Mouse (Mus musculus) Patski (cell line): ENCODE measurements at regions not wholly inside any gene's neighbourhood (a gene's known extent, or its start where the extent isn't known, plus 50 kb on each side); places are given as distances from the start of the nearest gene placed in this dataset.

Experiments
- ATAC-seq: fragments of 100-300 bp; one replicate; pipeline ENCODE4 v1.8.0; 2021
- CTCF ChIA-PET: fragments of 350-600 bp; sonication (Branson Sonifier 250); formaldehyde crosslinking; loops from one replicate; lab custom pipeline; 2022; ENCODE audit warnings: inconsistent platforms; lab: Charles Lee
- POLR2A ChIA-PET: fragments of 350-600 bp; sonication (Branson Sonifier 250); formaldehyde crosslinking; loops from one replicate; lab custom pipeline; 2022; ENCODE audit warnings: antibody characterized with exemption, inconsistent platforms; lab: Charles Lee
- DNase-seq: peaks from one replicate; pipeline ENCODE4 v3.0.0-alpha.2; 2011; ENCODE audit warnings: low read depth, low spot score
- H3K27me3 ChIP-seq: fragments of 371-371 bp; one replicate; pipeline ENCODE4 v1.5.1; 2021
- CTCF ChIP-seq: fragments of 100-300 bp; IDR thresholded peaks from one replicate; pipeline ENCODE4 v1.5.1; 2021
- in situ Hi-C: fragments of 300-500 bp; cut with MboI; formaldehyde crosslinking; loops from 3 replicates; pipeline ENCODE4 v1.11.1; 2018; ENCODE audit warnings: low pct_unique_long_range_greater_than_20kb, mixed read lengths

- ChIA-PET POLR2A (no interaction called here), CTCF (interaction anchor here (1.2 to 1.6 kb wide), 2 partner anchors 9 to 13 kb away, joined by 3 to 4 read pairs; no protein-coding TSS in a partner anchor)
- in situ Hi-C loops = no loop called here
- no peaks in the 10 kb centered on the region for H3K27me3 ChIP-seq
- ATAC-seq = no peak
- no peak for TF ChIP-seq CTCF
- DNase-seq = no peak
Observed at GRCm38 (mm10) chr4:31618026-31618425, 345.9 kb upstream of the Map3k7 start.

GRCm38 (mm10) chr4:31621205-31621604 lies 342.7 kb upstream of the Map3k7 start:
- DNase-seq (no peak), ATAC-seq (no peak)
- in situ Hi-C loops = no loop called here
- TF ChIP-seq CTCF = no peak
- POLR2A ChIA-PET = no interaction called here
- no peaks in the 10 kb centered on the region for H3K27me3 ChIP-seq
- CTCF ChIA-PET = no interaction called here

- in situ Hi-C loops = no loop called here
Observed at GRCm38 (mm10) chr4:31627053-31627452, 336.8 kb upstream of the Map3k7 start.

GRCm38 (mm10) chr4:31627777-31628176 lies 336.1 kb upstream of the Map3k7 start:
- ChIA-PET CTCF (interaction anchor here (1.0 to 2.7 kb wide), 3 partner anchors 10 to 14 kb away, joined by 3 to 10 read pairs (median 7); no protein-coding TSS in a partner anchor), POLR2A (interaction anchor here (0.8 kb wide), 1 partner anchor 29 kb away, joined by 3 read pairs; no protein-coding TSS in a partner anchor)
- no peak for TF ChIP-seq CTCF
- ATAC-seq = no peak
- no peak for DNase-seq
- no peaks in the 10 kb centered on the region for H3K27me3 ChIP-seq
- in situ Hi-C loops = no loop called here

More at GRCm38 (mm10) chr4:31627053-31627452, 336.8 kb upstream of the Map3k7 start:
- ChIA-PET POLR2A (no interaction called here), CTCF (interaction anchor here (1.4 to 2.7 kb wide), 3 partner anchors 12 to 31 kb away, joined by 3 to 10 read pairs (median 7); no protein-coding TSS in a partner anchor)
- H3K27me3 ChIP-seq = no peaks in the 10 kb centered on the region
- no peak for ATAC-seq
- no peak for DNase-seq
- no peak for TF ChIP-seq CTCF

GRCm38 (mm10) chr4:31638564-31638963 lies 325.3 kb upstream of the Map3k7 start:
- TF ChIP-seq CTCF = no peak
- in situ Hi-C loops = no loop called here
- CTCF ChIA-PET = interaction anchor here (1.2 to 1.5 kb wide), 2 partner anchors 12 to 22 kb away, joined by 3 to 7 read pairs; no protein-coding TSS in a partner anchor
- ATAC-seq (no peak), DNase-seq (no peak)
- H3K27me3 ChIP-seq = no peaks in the 10 kb centered on the region
- POLR2A ChIA-PET = interaction anchor here (1.1 kb wide), 1 partner anchor 8 kb away, joined by 3 read pairs; no protein-coding TSS in a partner anchor

- in situ Hi-C loops = no loop called here
- no peaks in the 10 kb centered on the region for H3K27me3 ChIP-seq
- POLR2A ChIA-PET = interaction anchor here (0.7 to 0.9 kb wide), 4 partner anchors 9 to 226 kb away, joined by 3 to 4 read pairs (median 4); no protein-coding TSS in a partner anchor
- DNase-seq (peak; percentile 39), ATAC-seq (peak; percentile 88)
- TF ChIP-seq CTCF = peak; percentile 44
- CTCF ChIA-PET = interaction anchor here (0.9 to 2.8 kb wide), 6 partner anchors 12 to 283 kb away, joined by 3 to 10 read pairs (median 5); no protein-coding TSS in a partner anchor
Observed at GRCm38 (mm10) chr4:31642161-31642560, 321.7 kb upstream of the Map3k7 start.

GRCm38 (mm10) chr4:31642593-31643290 lies 321.2 kb upstream of the Map3k7 start:
- CTCF ChIA-PET = interaction anchor here (1.1 to 2.8 kb wide), 4 partner anchors 13 to 282 kb away, joined by 3 to 10 read pairs (median 5); no protein-coding TSS in a partner anchor
- ATAC-seq (peak; percentile 92), DNase-seq (peak; percentile 75)
- H3K27me3 ChIP-seq = no peaks in the 10 kb centered on the region
- in situ Hi-C loops = no loop called here
- no peak for TF ChIP-seq CTCF
- POLR2A ChIA-PET = interaction anchor here (0.7 kb wide), 3 partner anchors 8 to 227 kb away, joined by 3 to 4 read pairs (median 4); no protein-coding TSS in a partner anchor

- H3K27me3 ChIP-seq = no peaks in the 10 kb centered on the region
- DNase-seq = no peak
- no peak for TF ChIP-seq CTCF
- ChIA-PET CTCF (no interaction called here), POLR2A (no interaction called here)
- no peak for ATAC-seq
- in situ Hi-C loops = no loop called here
Observed at GRCm38 (mm10) chr4:31648631-31649368, 315.1 kb upstream of the Map3k7 start.

GRCm38 (mm10) chr4:31655364-31656106 lies 308.4 kb upstream of the Map3k7 start:
- ChIA-PET CTCF (interaction anchor here (1.5 kb wide), 1 partner anchor 13 kb away, joined by 4 read pairs; no protein-coding TSS in a partner anchor), POLR2A (no interaction called here)
- in situ Hi-C loops = no loop called here
- ATAC-seq (no peak), DNase-seq (no peak)
- H3K27me3 ChIP-seq = no peaks in the 10 kb centered on the region
- no peak for TF ChIP-seq CTCF

GRCm38 (mm10) chr4:31656111-31656510 lies 307.8 kb upstream of the Map3k7 start:
- POLR2A ChIA-PET = interaction anchor here (1.6 kb wide), 1 partner anchor 28 kb away, joined by 3 read pairs; no protein-coding TSS in a partner anchor
- no peak for TF ChIP-seq CTCF
- DNase-seq (no peak), ATAC-seq (no peak)
- CTCF ChIA-PET = interaction anchor here (1.5 kb wide), 1 partner anchor 13 kb away, joined by 4 read pairs; no protein-coding TSS in a partner anchor
- H3K27me3 ChIP-seq = no peaks in the 10 kb centered on the region
- in situ Hi-C loops = no loop called here
